Mouse (Mus musculus) CH12.LX (cell line): ENCODE results near the gene Dhx32.

Source experiments
- CTCF ChIP-seq, 2 experiments: IDR thresholded peaks in 1 of 2; conservative IDR thresholded peaks in 1 of 2; 2 replicates each; pipeline ENCODE4 v1.5.1; 2011 to 2012; ENCODE audit warnings: low read depth in 2 of 2, low read length in 2 of 2, improper control_type of control experiment in 1 of 2, inconsistent platforms in 1 of 2, mild to moderate bottlenecking in 1 of 2, moderate library complexity in 1 of 2
- ETS1 ChIP-seq: conservative IDR thresholded peaks from 2 replicates; pipeline ENCODE4 v1.6.1; 2012; ENCODE audit warnings: low read depth, mild to moderate bottlenecking, inconsistent platforms, low read length, improper control_type of control experiment, moderate library complexity
- POLR2A ChIP-seq: IDR thresholded peaks from 2 replicates; pipeline ENCODE4 v1.6.1; 2011; ENCODE audit warnings: low read depth, mild to moderate bottlenecking, improper control_type of control experiment, low read length
- POLR2AphosphoS2 ChIP-seq: IDR thresholded peaks from 2 replicates; pipeline ENCODE4 v1.6.1; 2011; ENCODE audit warnings: low read depth, low read length, improper control_type of control experiment
- UBTF ChIP-seq: IDR thresholded peaks from 2 replicates; pipeline ENCODE4 v1.6.1; 2012; ENCODE audit warnings: low read depth, mild to moderate bottlenecking, inconsistent platforms, low read length, improper control_type of control experiment, moderate library complexity
- USF1 ChIP-seq: IDR thresholded peaks from 2 replicates; pipeline ENCODE4 v1.6.1; 2014; ENCODE audit warnings: low read depth, mild to moderate bottlenecking, inconsistent platforms, low read length, improper control_type of control experiment

DNA sequence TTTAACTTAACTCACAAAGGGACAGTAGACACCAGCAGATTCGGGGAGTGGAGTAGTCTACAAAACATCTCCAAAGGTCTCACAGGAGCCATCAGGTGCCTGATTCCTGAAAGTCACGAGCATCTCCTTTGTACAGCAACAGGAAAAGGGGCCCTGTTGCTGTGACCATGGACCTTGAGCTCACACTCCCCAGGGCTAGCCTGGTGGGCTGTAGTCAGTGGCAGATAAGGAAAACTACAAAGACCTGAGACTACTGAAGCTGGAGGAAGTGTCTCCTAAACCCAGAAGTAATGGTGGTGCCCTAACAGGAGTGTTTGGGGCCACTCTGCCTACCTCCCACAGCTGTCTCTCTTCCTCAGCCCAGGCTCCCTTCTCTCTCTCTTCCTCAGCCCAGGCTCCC is 18.1 kb downstream of the Dhx32 start:
- TF ChIP-seq CTCF (conservative IDR thresholded peaks at IDR 0.05 in 1 of 2, IDR thresholded peaks at IDR 0.05 in 1 of 2; ENCODE audit: low read depth in 2 of 2, low read length in 2 of 2) (no peak), POLR2AphosphoS2 (no peak), POLR2A (no peak), USF1 (no peak), UBTF (no peak), ETS1 (no peak)
